8 mouse cellular contexts compared by ENCODE assay signal in the genomic region with DNA sequence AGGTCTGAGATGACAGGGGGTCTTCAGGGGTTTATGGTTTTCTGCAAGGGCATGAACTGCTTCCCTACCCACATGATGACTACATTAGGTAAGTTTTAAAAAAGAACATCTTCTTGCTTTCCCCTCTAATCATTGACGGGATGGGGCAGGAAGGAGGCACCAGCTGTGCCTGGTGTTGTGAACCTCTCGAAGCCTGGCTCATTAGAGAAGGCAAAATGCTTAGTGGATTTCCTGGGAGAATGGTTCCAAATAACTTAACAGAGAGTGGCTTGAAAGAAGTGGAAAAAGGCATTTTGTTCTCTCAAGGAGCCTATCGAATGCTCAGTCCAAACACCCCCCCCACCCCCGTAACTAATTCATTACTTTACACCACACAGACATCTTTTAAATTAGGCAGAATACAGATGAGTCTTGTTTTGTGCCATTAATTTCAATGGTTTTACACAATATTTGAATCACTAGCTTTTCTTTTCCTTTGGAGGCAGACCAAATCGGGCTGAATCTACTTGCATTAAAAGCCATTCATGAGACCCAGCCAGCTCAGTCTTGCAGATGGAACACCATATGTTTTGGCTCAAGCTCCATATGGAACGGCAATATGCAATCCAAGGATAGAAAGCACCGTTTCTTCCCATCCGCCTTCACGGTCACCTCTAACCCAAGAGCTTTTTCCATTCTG.
DNase-seq lines count a peak whose midpoint lies in the region; ATAC-seq and TF ChIP-seq lines count a peak whose summit lies in the region.

No protein-coding gene starts in this region.

- H3K36me3 ChIP-seq in lung, embryonic 14.5 days (ENCODE audit: insufficient read depth), result no peaks in the 10 kb centered on the region

- no peaks in the 10 kb centered on the region for H3K27me3 ChIP-seq in lung, embryonic 14.5 days (ENCODE audit: insufficient read depth, low read length)

- no peak overlapping the region for H3K27ac ChIP-seq in lung, embryonic 14.5 days (ENCODE audit: low read depth)

- no peaks in the 10 kb centered on the region for H3K4me1 ChIP-seq in lung, embryonic 14.5 days (ENCODE audit: insufficient read depth)

- H3K9me3 ChIP-seq in lung, embryonic 14.5 days (ENCODE audit: low read depth, low read length), result no peaks in the 10 kb centered on the region

- H3K9ac ChIP-seq in lung, embryonic 14.5 days, result no peak overlapping the region

- H3K4me2 ChIP-seq in lung, embryonic 14.5 days, result no peak overlapping the region

- peak; percentile 69; the same call in 1 of the 2 replicates for ATAC-seq in lung, embryonic 14.5 days (ENCODE audit: insufficient read depth)
- ATAC-seq in frontal cortex, adult (ENCODE audit: low TSS enrichment), result peak; percentile 92

- WGBS in lung, embryonic 14.5 days, result 53% methylated on average over 9 of the region's 9 CpGs

- H3K4me3 ChIP-seq in lung, embryonic 14.5 days (ENCODE audit: low read depth, low read length), result no peak overlapping the region

- peak; percentile 84 for DNase-seq in lung, embryonic 14.5 days
- DNase-seq in lung, postnatal 36 days, result no peak
- DNase-seq in left cerebral cortex, adult 11 months (ENCODE audit: low spot score), result peak; percentile 81
- DNase-seq in right cerebral cortex, postnatal 14 days, result peak; percentile 42
- DNase-seq in gastrocnemius, postnatal 36 days, result no peak
- DNase-seq in kidney, adult 18-20 months, result no peak
- DNase-seq in adrenal gland, adult (ENCODE audit: inconsistent age in 2 of 2, low spot score in 1 of 2), result no peak

- TF ChIP-seq CTCF in lung, embryonic 14.5 days (IDR thresholded peaks at IDR 0.05; ENCODE audit: low read depth), result no peak

- intact Hi-C loops in gastrocnemius, postnatal 36 days (cut with DNase I), result no loop called here

Comparison
In these comparisons a context has a peak if more than half of its experiments do, and no peak if none do; other contexts are left out.
1. DNase-seq: peak in lung, embryonic 14.5 days (single experiment), left cerebral cortex, adult 11 months (single experiment) and right cerebral cortex, postnatal 14 days (single experiment); none in lung, postnatal 36 days (single experiment), gastrocnemius, postnatal 36 days (0 of 2), kidney, adult 18-20 months (single experiment) and adrenal gland, adult (0 of 2).